Mouse (Mus musculus) midbrain, embryonic 10.5 days (tissue): ENCODE data around the gene Tmem232. TPM values are rescaled to one million over a fixed set of nuclear protein-coding genes. Genes with fewer than 3 reads are reported as not detected.
A peak's percentile ranks its signal among the peaks of the same experiment; 100 is the strongest.
"Not testable (repeated sequence)": the region's sequence is repeated elsewhere in the genome, so short reads cannot be mapped to it uniquely, and the experiment has no call there.

Experiments used
- DNase-seq: peaks from one replicate; pipeline ENCODE4 v3.0.0-alpha.2; 2017; ENCODE audit warnings: low spot score
- H3K27ac ChIP-seq: fragments of 300-500 bp; sonication (generic); replicated peaks from 2 replicates; pipeline ENCODE4 v1.5.1; 2016; ENCODE audit warnings: mild to moderate bottlenecking
- H3K27me3 ChIP-seq: fragments of 300-500 bp; sonication (generic); 2 replicates; pipeline ENCODE4 v1.6.1; 2016; ENCODE audit warnings: low read depth, mild to moderate bottlenecking; ENCODE audit not compliant: poor library complexity, severe bottlenecking
- H3K36me3 ChIP-seq: fragments of 300-500 bp; sonication (generic); 2 replicates; pipeline ENCODE4 v1.6.1; 2016; ENCODE audit warnings: mild to moderate bottlenecking, moderate library complexity
- H3K4me1 ChIP-seq: fragments of 300-500 bp; sonication (generic); 2 replicates; pipeline ENCODE4 v1.6.1; 2016
- H3K4me3 ChIP-seq: fragments of 300-500 bp; sonication (generic); 2 replicates; pipeline ENCODE4 v1.5.1; 2016; ENCODE audit warnings: mild to moderate bottlenecking, moderate library complexity
- H3K9me3 ChIP-seq: fragments of 300-500 bp; sonication (generic); replicated peaks from 2 replicates; pipeline ENCODE4 v1.6.1; 2016; ENCODE audit warnings: mild to moderate bottlenecking
- WGBS: fragments of 180-500 bp; shearing (Covaris S2); methylation state at CpG from one replicate; pipeline ENCODE4 v1.1.7; 2016; 5-methylcytosine and 5-hydroxymethylcytosine counted together
- microRNA-seq: library from miRNA; unstranded; fragments of <30 nt; microRNA quantifications from one replicate; pipeline ENCODE4, GENCODE M21; 2017
- polyA plus RNA-seq: library from polyadenylated mRNA; unstranded; fragments of >200 nt; fragmentation: Nextera tagmentation; extraction: Ambion mirVana; gene quantifications from 2 replicates; pipeline ENCODE4 v1.2.1, GENCODE M21; 2016

Gene Tmem232
- polyA plus RNA-seq, 1 experiment from 2014 or later: not detected

GRCm38 (mm10) chr17:65320623-65321022 lies 220.0 kb downstream of the Tmem232 start:
- Histone ChIP-seq H3K36me3 (no peaks in the 10 kb centered on the region), H3K9me3 (no peaks in the 10 kb centered on the region), H3K27ac (no peak overlapping the region), H3K4me3 (no peak overlapping the region), H3K4me1 (no peaks in the 10 kb centered on the region), H3K27me3 (no peaks in the 10 kb centered on the region)
- WGBS: 89% methylated on average over 6 of the region's 6 CpGs
- no peak for DNase-seq

- no peaks in the 10 kb centered on the region for H3K9me3 ChIP-seq
- DNase-seq: no peak
- H3K27ac ChIP-seq: no peak overlapping the region
- H3K4me1 ChIP-seq: no peaks in the 10 kb centered on the region
- no peaks in the 10 kb centered on the region for H3K27me3 ChIP-seq
- H3K36me3 ChIP-seq: no peaks in the 10 kb centered on the region
- no peak overlapping the region for H3K4me3 ChIP-seq
These were observed 240.6 kb downstream of the Tmem232 start for GRCm38 (mm10) chr17:65299946-65300345.

DNA sequence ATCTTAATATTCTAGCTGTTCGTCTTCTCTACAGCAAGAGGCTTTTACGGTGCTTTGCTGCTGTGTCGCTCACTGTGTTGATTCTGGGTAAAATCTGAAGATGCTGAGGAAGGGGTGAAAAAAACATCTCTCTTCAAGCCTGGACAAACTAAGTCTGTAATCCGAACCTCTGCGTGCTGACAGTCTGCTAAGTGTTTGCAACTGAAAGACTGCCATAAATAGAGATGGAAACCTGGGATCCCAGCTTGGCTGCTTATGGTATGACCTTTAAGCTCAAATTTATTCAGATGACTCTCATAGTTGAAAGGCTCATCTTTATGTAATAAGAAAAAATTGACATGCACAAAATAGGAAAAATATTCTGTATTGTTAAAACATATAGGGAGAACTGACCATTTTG lies 242.8 kb downstream of the Tmem232 start:
- no peak overlapping the region for H3K27ac ChIP-seq
- H3K27me3 ChIP-seq: no peaks in the 10 kb centered on the region
- WGBS: 90% methylated on average over 5 of the region's 5 CpGs

GRCm38 (mm10) chr17:65252160-65252559 lies 288.4 kb downstream of the Tmem232 start:
- Histone ChIP-seq H3K9me3 (no peaks in the 10 kb centered on the region), H3K4me1 (no peaks in the 10 kb centered on the region), H3K27me3 (no peaks in the 10 kb centered on the region), H3K27ac (no peak overlapping the region), H3K36me3 (no peaks in the 10 kb centered on the region), H3K4me3 (no peak overlapping the region)
- WGBS: 85% methylated on average over 2 of the region's 2 CpGs
- DNase-seq: no peak

More for the DNA sequence above, 242.8 kb downstream of the Tmem232 start:
- Histone ChIP-seq H3K36me3 (no peaks in the 10 kb centered on the region), H3K9me3 (no peaks in the 10 kb centered on the region), H3K4me3 (no peak overlapping the region), H3K4me1 (no peaks in the 10 kb centered on the region)
- DNase-seq: no peak

- H3K27me3 ChIP-seq: no peaks in the 10 kb centered on the region
- 94% methylated on average over 8 of the region's 8 CpGs for WGBS
- H3K9me3 ChIP-seq: no peaks in the 10 kb centered on the region
- no peak for DNase-seq
- H3K4me3 ChIP-seq: no peak overlapping the region
- no peaks in the 10 kb centered on the region for H3K36me3 ChIP-seq
- H3K4me1 ChIP-seq: no peaks in the 10 kb centered on the region
- no peak overlapping the region for H3K27ac ChIP-seq
These were observed 290.3 kb downstream of the Tmem232 start for GRCm38 (mm10) chr17:65250261-65250660.

GRCm38 (mm10) chr17:65243716-65244115 lies 296.9 kb downstream of the Tmem232 start:
- no peaks in the 10 kb centered on the region for H3K9me3 ChIP-seq
- no peak overlapping the region for H3K4me3 ChIP-seq
- no peaks in the 10 kb centered on the region for H3K27me3 ChIP-seq
- WGBS: 91% methylated on average over 5 of the region's 5 CpGs
- no peaks in the 10 kb centered on the region for H3K36me3 ChIP-seq
- H3K4me1 ChIP-seq: no peaks in the 10 kb centered on the region
- no peak for DNase-seq
- no peak overlapping the region for H3K27ac ChIP-seq

GRCm38 (mm10) chr17:65225347-65225916 lies 315.1 kb downstream of the Tmem232 start:
- Histone ChIP-seq H3K9me3 (no peaks in the 10 kb centered on the region), H3K4me1 (peaks cover 11% of the 10 kb centered on the region), H3K36me3 (no peaks in the 10 kb centered on the region), H3K27me3 (no peaks in the 10 kb centered on the region), H3K4me3 (no peak overlapping the region), H3K27ac (peak overlapping the region; percentile 55; the same call in 1 of the 2 replicates)
- DNase-seq: no peak
- 52% methylated on average over 6 of the region's 6 CpGs for WGBS

GRCm38 (mm10) chr17:65221687-65222086 lies 318.9 kb downstream of the Tmem232 start:
- not testable (repeated sequence) for DNase-seq, H3K36me3 ChIP-seq, H3K4me3 ChIP-seq, H3K27me3 ChIP-seq, H3K9me3 ChIP-seq, H3K27ac ChIP-seq
- H3K4me1 ChIP-seq: peaks cover 11% of the 10 kb centered on the region
- 93% methylated on average over 6 of the region's 6 CpGs for WGBS

Small RNA genes lying within 50 kb of the gene (microRNA-seq; reads per million reads assigned to microRNA genes)
- not detected for gene Gm25731

Other genes with a start within 250 kb of the Tmem232 start
- gene Vapa, start 72.8 kb upstream of the Tmem232 start, polyA plus RNA-seq: 174 and 184 TPM in 2 replicates
- not detected in 2 replicates for gene Txndc2, start 101.4 kb upstream of the Tmem232 start, polyA plus RNA-seq
- gene Rab31, start 232.0 kb upstream of the Tmem232 start, polyA plus RNA-seq: 62.5 and 67.3 TPM in 2 replicates
- 58.2 and 60.7 TPM in 2 replicates for gene Ppp4r1, start 241.8 kb upstream of the Tmem232 start, polyA plus RNA-seq